Mouse (Mus musculus) left cerebral cortex, adult 18-20 months (tissue): ENCODE results near the gene Kif16b. TPM values are rescaled to one million over a fixed set of nuclear protein-coding genes. Genes with fewer than 3 reads are reported as not detected.

Source experiments
- DNase-seq, 2 experiments: peaks; one replicate each; pipeline ENCODE4 v3.0.0; 2021 to 2022; ENCODE audit warnings: low spot score in 2 of 2, mixed read lengths in 1 of 2
- total RNA-seq, 2 experiments: library from RNA; stranded (reverse); gene quantifications; 2 replicates each; pipeline ENCODE4 v1.2.3; 2021

The Kif16b gene
- total RNA-seq, 2 experiments from 2014 or later: 15.0 to 18.1 TPM

- no peak for DNase-seq
Measured at GRCm38 (mm10) chr2:142682965-142683709, 218.2 kb downstream of the Kif16b start.

- DNase-seq: no peak
Measured at GRCm38 (mm10) chr2:142668426-142668825, 232.9 kb downstream of the Kif16b start.

- DNase-seq: no peak
Measured at GRCm38 (mm10) chr2:142651591-142651990, 249.7 kb downstream of the Kif16b start.

GRCm38 (mm10) chr2:142648023-142648453 lies 253.3 kb downstream of the Kif16b start:
- DNase-seq: peak; percentile 46 to 77

- DNase-seq: no peak
Measured at GRCm38 (mm10) chr2:142646863-142647262, 254.5 kb downstream of the Kif16b start.

- no peak for DNase-seq
Measured at GRCm38 (mm10) chr2:142641766-142642165, 259.6 kb downstream of the Kif16b start.

- no peak for DNase-seq
Measured at GRCm38 (mm10) chr2:142635606-142636304, 265.6 kb downstream of the Kif16b start.

- no peak for DNase-seq
Measured at GRCm38 (mm10) chr2:142633996-142634559, 267.3 kb downstream of the Kif16b start.

GRCm38 (mm10) chr2:142629523-142630312 lies 271.6 kb downstream of the Kif16b start:
- DNase-seq: no peak

- no peak for DNase-seq
Measured at GRCm38 (mm10) chr2:142625756-142626155, 275.6 kb downstream of the Kif16b start.

GRCm38 (mm10) chr2:142625101-142625500 lies 276.2 kb downstream of the Kif16b start:
- no peak for DNase-seq

GRCm38 (mm10) chr2:142624254-142624653 lies 277.1 kb downstream of the Kif16b start:
- no peak for DNase-seq

- no peak for DNase-seq
Measured at GRCm38 (mm10) chr2:142621152-142621551, 280.2 kb downstream of the Kif16b start.

GRCm38 (mm10) chr2:142619926-142620325 lies 281.4 kb downstream of the Kif16b start:
- DNase-seq: no peak

- DNase-seq: no peak
Measured at GRCm38 (mm10) chr2:142614535-142614934, 286.8 kb downstream of the Kif16b start.

GRCm38 (mm10) chr2:142612359-142612953 lies 288.9 kb downstream of the Kif16b start:
- no peak for DNase-seq

- DNase-seq: peak; percentile 33 to 51
Measured at GRCm38 (mm10) chr2:142611113-142611512, 290.2 kb downstream of the Kif16b start.

- DNase-seq: no peak
Measured at GRCm38 (mm10) chr2:142610206-142610605, 291.1 kb downstream of the Kif16b start.

- peak in 1 of 2 experiments; percentile 10 for DNase-seq
Measured at GRCm38 (mm10) chr2:142608778-142609177, 292.6 kb downstream of the Kif16b start.

GRCm38 (mm10) chr2:142604762-142605161 lies 296.6 kb downstream of the Kif16b start:
- DNase-seq: no peak

GRCm38 (mm10) chr2:142603210-142603609 lies 298.1 kb downstream of the Kif16b start:
- no peak for DNase-seq
